ENCODE assay signal across 8 mouse cellular contexts in the genomic region with DNA sequence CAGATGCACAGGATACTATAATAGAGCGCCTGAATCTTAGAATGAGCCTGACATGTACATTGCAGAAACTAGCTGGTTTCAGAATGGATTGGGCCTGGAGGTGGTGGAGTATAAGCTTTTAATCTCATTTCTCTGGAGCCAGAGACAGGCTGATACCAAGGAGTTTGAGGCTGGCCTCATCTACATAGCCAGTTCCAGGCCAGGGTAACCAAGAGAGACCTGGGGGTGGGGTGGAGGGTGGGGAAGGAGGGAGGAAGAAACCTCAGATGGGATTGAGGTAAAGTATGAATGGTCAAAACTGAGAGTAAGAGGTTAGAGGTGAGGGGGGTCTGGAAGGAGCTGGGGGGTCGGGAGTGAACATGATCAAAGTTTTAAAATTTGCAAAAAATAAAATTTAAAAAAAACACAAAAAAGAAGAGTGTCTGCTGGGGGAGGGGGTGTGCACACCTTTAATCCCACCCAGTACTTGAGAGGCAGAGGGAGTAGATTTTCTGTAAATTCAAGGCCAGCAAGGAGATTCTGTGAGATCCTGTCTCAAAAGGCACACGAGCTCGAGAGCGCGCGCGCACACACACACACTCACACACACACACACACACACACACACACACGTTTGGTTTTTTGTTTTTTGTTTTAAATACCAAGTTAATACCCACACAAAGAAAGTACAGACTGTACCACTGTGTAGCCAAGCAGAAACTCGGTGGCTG.
"Had no signal": no experiment of that assay in that cellular context is flagged by ENCODE, and none has a peak within 500 bp of the region (broad histone marks: within the 10 kb centered on the region; RNA-seq: fewer than 3 reads in every experiment).

No protein-coding gene starts in this region.

- H3K36me3 ChIP-seq: limb, embryonic 13.5 days; neural tube, embryonic 12.5 days had no signal

- H3K4me2 ChIP-seq: limb, embryonic 13.5 days; neural tube, embryonic 12.5 days had no signal

- H3K9ac ChIP-seq: limb, embryonic 13.5 days; liver, embryonic 14.5 days; neural tube, embryonic 12.5 days had no signal

- H3K4me3 ChIP-seq: limb, embryonic 13.5 days; neural tube, embryonic 12.5 days had no signal

- H3K27me3 ChIP-seq: limb, embryonic 13.5 days; neural tube, embryonic 12.5 days had no signal

- H3K27ac ChIP-seq: kidney, postnatal 0 days; limb, embryonic 13.5 days; liver, embryonic 14.5 days; neural tube, embryonic 12.5 days had no signal

- DNase-seq: lung, adult 18-20 months; lung, postnatal 36 days; thymus, adult 18-20 months; thymus, postnatal 14 days had no signal

- H3K9me3 ChIP-seq: limb, embryonic 13.5 days; neural tube, embryonic 12.5 days had no signal
